Mouse (Mus musculus): ENCODE results near the gene Adh5.

Gene Adh5

DNA sequence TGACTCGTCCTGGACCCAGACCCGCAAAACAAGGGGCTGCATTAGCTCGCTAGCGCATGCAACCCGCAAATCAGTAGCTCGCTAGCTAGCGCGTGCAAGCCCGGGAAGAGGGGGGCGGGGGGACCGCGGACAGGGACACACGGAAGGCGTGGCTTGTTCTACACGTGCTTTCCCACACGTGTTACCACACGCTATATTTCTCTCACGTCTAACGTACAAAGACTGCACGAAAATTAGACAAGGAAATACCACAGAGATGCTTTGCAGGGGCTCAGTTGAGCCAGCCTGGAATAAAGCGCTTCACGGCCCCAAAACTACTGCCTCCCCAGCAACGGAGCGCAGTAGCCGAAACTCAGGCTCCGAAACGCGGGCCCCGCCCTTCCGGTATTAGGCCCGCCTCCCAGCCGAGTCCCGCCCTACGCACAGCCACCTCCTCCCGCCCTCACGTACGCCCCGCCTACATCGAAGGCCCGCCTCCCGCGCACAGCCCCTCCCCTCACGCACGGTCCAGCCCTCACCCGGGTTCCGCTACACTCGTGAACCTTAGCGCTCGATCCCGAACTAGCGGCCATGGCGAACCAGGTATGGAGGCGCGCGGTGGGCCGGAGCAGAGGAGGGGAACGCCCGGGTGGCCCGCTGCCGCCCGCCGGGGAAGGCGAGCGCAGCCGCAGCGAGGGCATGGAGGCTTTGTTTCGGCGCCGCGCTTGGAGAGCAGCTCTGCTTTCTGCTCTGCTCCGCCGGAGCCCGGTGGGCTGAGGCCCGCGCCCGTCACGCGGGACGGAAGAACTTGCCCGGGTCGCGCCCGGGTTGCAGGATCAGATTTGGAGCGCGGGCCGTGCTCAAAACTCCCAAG is at the start of gene Adh5:
Adh5 (plus strand) TSS at position 482 of the 853 bp plus-strand sequence.
- peak; percentile 98 for DNase-seq (ENCODE audit: low read depth, low spot score)

GRCm38 (mm10) chr3:138404872-138405271 is 38.0 kb upstream of the Adh5 start:
- no peak for DNase-seq (ENCODE audit: low read depth, low spot score)

GRCm38 (mm10) chr3:138405341-138405740 is 37.6 kb upstream of the Adh5 start:
- peak; percentile 19 for DNase-seq (ENCODE audit: low read depth, low spot score)

GRCm38 (mm10) chr3:138405840-138406239 is 37.1 kb upstream of the Adh5 start:
- no peak for DNase-seq (ENCODE audit: low read depth, low spot score)

- no peak for DNase-seq (ENCODE audit: low read depth, low spot score)
These were observed 35.0 kb upstream of the Adh5 start for GRCm38 (mm10) chr3:138407920-138408319.

DNA sequence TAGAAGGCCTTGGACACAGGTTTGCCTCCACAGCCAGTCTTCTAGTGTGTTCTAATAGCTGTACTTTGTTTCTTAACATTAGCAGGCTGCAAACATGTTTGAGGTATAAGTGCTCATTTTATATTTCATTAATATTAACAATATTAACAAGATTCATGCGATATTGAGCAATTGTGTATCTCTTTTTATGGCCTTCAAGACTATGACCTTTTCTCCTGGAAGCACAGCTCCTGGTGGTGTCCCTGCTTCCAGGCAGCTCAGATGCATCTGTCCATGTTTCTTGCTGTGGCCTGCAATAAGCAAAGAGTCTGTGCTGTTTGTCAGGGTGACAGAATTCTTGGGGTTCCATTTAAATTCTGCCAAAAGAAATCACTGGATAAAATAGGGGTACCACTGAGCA is 33.3 kb upstream of the Adh5 start:
- DNase-seq (ENCODE audit: low read depth, low spot score), result no peak

- DNase-seq (ENCODE audit: low read depth, low spot score), result no peak
These were observed 32.7 kb upstream of the Adh5 start for GRCm38 (mm10) chr3:138410211-138410610.

- no peak for DNase-seq (ENCODE audit: low read depth, low spot score)
These were observed 27.7 kb upstream of the Adh5 start, which contains the start of gene Adh4 for GRCm38 (mm10) chr3:138415121-138415690. Adh4 (plus strand) TSS chr3:138415466.

DNA sequence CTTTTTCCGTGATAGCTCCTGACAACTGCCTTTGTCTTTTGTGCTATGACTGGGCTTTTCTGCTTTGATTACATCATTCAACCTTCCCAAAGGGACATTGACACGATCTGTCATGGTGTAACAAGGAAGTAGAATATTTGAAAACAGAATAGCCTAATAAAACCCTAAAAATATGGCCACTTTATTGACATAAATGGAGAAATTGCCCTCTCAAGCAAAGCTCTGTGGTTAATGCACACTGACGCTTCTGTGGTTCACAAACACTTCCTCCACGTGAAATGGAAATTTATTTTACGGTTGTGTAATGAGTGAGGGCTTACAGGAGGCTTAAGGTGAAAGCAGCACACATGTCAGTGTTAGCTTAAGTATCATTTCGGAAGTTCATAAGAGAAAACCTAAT is 23.5 kb upstream of the Adh5 start:
- no peak for DNase-seq (ENCODE audit: low read depth, low spot score)

- no peak for DNase-seq (ENCODE audit: low read depth, low spot score)
These were observed 22.5 kb upstream of the Adh5 start for GRCm38 (mm10) chr3:138420385-138420784.

DNA sequence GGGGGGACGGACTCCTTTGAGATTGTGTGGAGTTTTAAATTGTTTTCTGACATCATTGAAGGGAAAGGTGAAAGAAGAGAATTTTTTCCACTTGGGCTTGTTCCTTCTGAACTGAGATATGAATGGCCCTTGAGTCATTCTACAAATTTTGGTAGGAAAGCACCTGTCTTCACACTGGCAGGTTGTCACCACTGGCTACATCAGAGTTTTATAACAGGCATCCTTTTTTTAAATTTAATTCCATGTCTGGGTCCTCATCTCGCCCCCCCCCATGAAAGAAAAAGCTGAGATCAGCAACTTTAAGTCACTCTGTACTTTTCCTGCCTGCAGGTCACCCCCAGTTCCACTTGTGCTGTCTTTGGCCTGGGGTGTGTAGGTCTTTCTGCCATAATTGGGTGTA is 19.2 kb upstream of the Adh5 start:
- no peak for DNase-seq (ENCODE audit: low read depth, low spot score)

DNA sequence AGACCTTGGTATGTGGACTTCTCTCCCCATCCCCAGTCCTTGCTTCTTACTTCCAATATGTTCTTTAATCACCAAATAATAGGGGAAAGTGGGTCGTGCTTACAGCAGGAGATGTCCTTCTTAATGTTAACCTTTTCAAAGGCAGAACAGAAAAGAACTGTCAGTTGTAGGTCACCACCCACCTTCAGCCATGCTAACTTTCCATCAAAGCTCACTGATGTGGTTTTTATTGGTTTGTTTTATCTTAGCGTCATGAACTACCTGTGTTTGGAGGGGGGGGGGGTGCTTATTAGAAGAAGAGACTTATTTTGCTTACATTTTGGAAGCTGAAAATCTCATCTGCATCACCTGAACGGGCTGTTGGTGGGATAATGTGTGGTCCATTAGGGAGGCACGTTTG is 18.6 kb upstream of the Adh5 start:
- no peak for DNase-seq (ENCODE audit: low read depth, low spot score)

DNA sequence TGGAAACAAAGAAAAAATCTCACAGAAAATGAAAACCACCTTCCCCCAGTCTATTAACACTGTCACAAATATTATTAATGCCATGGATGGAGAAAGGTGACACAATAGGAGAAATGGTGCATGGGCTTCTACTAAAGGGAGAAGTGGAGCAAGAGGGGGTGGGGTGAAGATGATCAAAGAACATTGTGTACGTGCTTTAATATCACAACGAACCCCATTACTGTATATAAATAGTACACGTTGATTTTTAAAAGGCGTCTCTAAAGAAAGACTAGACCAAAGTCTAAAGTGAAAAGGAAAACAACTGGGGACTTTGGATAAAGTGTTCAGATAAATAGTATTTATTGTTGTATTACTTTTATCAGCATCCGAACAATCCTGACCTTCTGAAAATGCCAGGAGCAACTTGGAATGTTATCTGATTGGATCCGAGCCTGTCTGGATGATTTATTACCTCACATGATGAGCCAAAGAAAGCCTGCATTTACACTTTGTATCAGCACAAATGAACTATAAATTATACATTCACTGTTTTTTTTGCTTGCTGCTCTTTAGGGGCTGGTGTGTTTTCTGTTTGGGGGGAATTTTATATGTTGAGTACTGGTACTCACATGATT is 12.4 kb upstream of the Adh5 start:
- no peak for DNase-seq (ENCODE audit: low read depth, low spot score)

DNA sequence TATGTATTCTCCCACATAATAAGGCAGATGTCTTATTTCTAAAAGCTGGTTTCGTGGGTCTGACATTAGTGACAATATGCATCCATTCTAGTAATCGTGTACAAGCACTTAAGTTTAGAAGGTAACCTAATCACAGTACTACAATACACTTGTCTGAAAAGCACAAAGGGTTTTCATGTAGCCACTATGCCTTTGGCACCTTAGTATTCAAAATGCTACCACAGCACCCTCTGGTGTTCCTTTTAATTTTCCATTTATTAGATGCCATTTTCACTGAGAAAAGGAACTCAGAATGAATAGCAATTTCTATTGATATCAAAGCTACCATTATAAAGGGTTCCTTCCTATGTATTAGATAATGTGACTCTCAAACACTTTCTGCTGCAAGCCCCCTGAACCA is 11.1 kb upstream of the Adh5 start:
- peak; percentile 59 for DNase-seq (ENCODE audit: low read depth, low spot score)

GRCm38 (mm10) chr3:138438716-138439115 is 4.2 kb upstream of the Adh5 start:
- DNase-seq (ENCODE audit: low read depth, low spot score), result no peak

DNA sequence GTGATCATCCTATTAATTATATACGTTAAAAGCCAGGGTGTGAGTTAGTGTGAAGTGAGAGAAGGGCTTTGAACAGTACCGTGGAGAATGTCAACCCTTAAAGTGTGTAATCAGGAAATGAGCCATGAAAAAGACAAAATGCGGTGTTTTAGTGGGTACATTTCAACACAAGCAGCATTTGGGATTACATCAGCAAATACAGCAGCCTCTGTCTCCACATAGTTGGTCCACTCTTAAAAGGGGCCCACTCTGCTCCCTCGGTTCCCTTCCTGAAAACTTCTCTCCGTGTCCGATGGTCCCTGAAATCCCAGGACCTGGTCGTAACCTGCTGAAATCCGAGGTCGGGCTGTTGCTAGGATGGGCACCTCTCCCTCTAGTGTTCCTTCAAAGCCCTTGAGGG is 690 bp upstream of the Adh5 start:
- no peak for DNase-seq (ENCODE audit: low read depth, low spot score)

DNA sequence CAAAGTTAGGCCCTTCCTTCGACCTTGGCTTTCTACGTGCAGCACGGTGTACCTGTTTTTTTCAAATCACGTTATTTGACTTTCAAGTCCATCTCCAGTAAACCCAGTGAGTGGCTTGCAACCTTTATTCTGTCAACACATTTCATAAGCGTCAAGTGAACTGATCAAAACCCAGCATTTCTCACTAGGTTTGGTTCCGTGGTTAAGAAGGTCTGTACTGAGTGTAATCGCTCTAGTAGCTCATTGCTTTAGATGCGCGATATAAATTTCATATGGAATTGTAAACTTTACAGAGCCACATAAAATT is 525 bp downstream of the Adh5 start:
- DNase-seq (ENCODE audit: low read depth, low spot score), result no peak

GRCm38 (mm10) chr3:138448077-138448860 is 5.4 kb downstream of the Adh5 start:
- no peak for DNase-seq (ENCODE audit: low read depth, low spot score)

DNA sequence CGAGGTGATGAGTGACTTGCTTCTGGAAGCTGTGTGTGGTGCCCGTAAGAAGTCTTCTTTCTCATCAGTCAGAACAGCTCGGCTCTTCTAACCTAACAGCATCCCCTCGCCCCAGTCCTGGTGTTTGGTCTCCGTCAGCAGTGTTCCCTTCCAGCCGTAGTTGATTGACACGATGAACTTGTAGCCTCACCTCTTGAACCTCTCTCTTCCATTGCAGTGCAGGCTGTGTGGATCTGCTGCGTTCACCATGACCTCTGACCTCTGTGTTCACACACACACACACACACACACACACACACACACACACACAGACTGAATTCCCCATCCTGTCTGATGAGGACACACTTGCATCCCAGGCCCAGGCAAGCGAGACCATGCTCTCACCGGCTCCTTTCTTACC is 9.3 kb downstream of the Adh5 start:
- no peak for DNase-seq (ENCODE audit: low read depth, low spot score)

GRCm38 (mm10) chr3:138454234-138454633 is 11.3 kb downstream of the Adh5 start:
- DNase-seq (ENCODE audit: low read depth, low spot score), result no peak

DNA sequence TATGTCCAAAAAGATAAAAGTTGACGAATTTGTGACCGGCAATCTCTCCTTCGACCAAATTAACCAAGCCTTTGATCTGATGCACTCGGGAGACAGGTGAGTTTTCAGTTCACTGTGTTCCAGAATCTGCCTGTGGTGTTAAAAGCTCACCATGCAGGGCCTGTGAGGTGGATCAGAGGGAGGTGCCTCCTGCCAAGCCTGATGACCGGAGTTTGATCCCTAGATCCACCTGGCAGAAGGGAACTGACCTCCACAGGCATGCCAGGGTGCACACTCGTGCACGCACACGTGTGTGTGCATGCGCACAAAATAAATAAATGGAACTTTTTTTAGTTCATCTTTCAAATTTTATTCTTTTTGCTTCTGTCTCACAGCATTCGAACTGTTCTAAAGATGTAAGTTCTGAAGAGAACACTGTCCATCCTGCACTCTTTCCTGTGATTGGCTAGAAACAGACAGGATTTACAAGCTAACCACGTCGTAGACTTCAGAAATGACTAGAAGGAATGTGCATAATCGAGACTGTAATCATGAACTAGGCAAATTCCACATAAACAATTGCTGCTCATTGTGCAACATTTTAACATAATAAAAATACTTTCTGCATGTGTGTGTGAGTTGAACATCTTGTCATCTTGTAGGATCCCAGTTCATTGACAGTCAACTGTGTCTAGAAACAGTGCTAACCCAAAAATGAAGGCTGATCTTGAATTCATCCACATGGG is 12.0 kb downstream of the Adh5 start:
- no peak for DNase-seq (ENCODE audit: low read depth, low spot score)

DNA sequence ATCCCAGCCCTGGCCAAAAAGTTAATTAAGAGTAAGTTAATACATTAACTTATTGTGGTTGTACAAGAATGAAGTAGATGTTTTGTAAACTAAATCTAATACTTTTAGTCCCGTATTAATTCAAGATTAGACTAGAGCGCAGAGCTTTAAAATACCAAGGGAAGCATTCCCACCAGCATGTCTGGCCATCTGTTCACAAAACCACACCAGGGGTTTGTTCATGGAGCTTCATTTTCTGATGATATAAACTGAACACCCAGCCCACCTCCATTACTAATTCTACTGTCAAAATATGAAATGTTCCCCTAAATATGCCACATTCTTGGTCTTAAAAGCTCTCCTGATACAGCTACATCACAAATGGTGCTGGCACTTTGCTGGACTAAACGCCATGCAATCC is 15.5 kb downstream of the Adh5 start:
- DNase-seq (ENCODE audit: low read depth, low spot score), result no peak
